28 mouse cellular contexts compared by ENCODE assay signal in the genomic region with DNA sequence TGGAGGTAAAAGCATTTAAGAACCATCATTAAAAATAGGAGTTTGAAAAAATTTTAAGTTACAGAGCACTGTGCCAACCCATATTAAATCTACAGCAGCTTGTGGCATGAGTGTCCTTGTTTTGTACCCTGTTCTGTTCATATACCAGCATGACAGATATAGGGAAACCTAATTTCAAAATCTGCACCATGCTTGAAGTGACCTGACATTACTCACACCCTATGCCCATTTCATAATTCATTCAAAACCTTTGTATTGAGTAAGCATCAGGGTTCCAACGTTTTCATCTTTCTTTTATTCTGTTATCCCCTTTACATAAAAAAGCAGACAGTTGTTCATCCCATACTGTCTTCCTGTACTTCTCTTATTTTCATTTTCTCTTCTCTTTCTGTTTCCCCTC.
"Had no signal": no experiment of that assay in that cellular context is flagged by ENCODE, and none has a peak within 500 bp of the region (broad histone marks: within the 10 kb centered on the region; RNA-seq: fewer than 3 reads in every experiment).

No protein-coding gene starts in this region.

- H3K36me3 ChIP-seq: embryonic facial prominence, embryonic 10.5 days; embryonic facial prominence, embryonic 12.5 days; embryonic facial prominence, embryonic 13.5 days; embryonic facial prominence, embryonic 15.5 days; forebrain, embryonic 10.5 days; forebrain, embryonic 12.5 days; forebrain, embryonic 15.5 days had no signal

- H3K27ac ChIP-seq: embryonic facial prominence, embryonic 10.5 days; embryonic facial prominence, embryonic 12.5 days; embryonic facial prominence, embryonic 13.5 days; embryonic facial prominence, embryonic 15.5 days; forebrain, embryonic 10.5 days; forebrain, embryonic 12.5 days; forebrain, embryonic 13.5 days; forebrain, embryonic 15.5 days; gastrocnemius, adult 2 months; heart, adult 2 months had no signal

- H3K4me3 ChIP-seq: embryonic facial prominence, embryonic 10.5 days; embryonic facial prominence, embryonic 12.5 days; embryonic facial prominence, embryonic 13.5 days; embryonic facial prominence, embryonic 15.5 days; erythroblast, embryonic 14.5 days; forebrain, embryonic 10.5 days; forebrain, embryonic 12.5 days; forebrain, embryonic 13.5 days; forebrain, embryonic 15.5 days; gastrocnemius, adult 2 months; heart, adult 2 months had no signal

- H3K9me3 ChIP-seq: embryonic facial prominence, embryonic 10.5 days; embryonic facial prominence, embryonic 12.5 days; embryonic facial prominence, embryonic 13.5 days; embryonic facial prominence, embryonic 15.5 days; forebrain, embryonic 10.5 days; forebrain, embryonic 12.5 days; forebrain, embryonic 13.5 days; forebrain, embryonic 15.5 days had no signal

- DNase-seq: cerebellum, adult 2 months; cerebellum, adult 8-10 months; cerebellum, adult 9-10 months; cerebellum, adult 9-11 months; cerebellum, postnatal 10 days; cerebellum, postnatal 14 days; cerebellum, postnatal 25 days; cerebellum, postnatal 36 days; embryo, embryonic 11 days; forebrain, postnatal 0 days; gastrocnemius, adult 2 months; gastrocnemius, postnatal 10 days; gastrocnemius, postnatal 14 days; gastrocnemius, postnatal 25 days; gastrocnemius, postnatal 36 days; heart, adult 18-20 months; heart, adult 2 months had no signal

- H3K4me1 ChIP-seq: embryonic facial prominence, embryonic 12.5 days; embryonic facial prominence, embryonic 15.5 days; forebrain, embryonic 12.5 days; forebrain, embryonic 13.5 days; forebrain, embryonic 15.5 days had no signal

- H3K27me3 ChIP-seq: embryonic facial prominence, embryonic 12.5 days; embryonic facial prominence, embryonic 13.5 days; embryonic facial prominence, embryonic 15.5 days; forebrain, embryonic 12.5 days; forebrain, embryonic 13.5 days; forebrain, embryonic 15.5 days had no signal

- ATAC-seq: forebrain, embryonic 13.5 days; forebrain, embryonic 14.5 days; forebrain, embryonic 15.5 days; forebrain, embryonic 16.5 days; forebrain, postnatal 0 days had no signal
